Mouse (Mus musculus) stomach, embryonic 14.5 days (tissue): ENCODE results near the gene Palld. TPM values are rescaled to one million over a fixed set of nuclear protein-coding genes. Genes with fewer than 3 reads are reported as not detected.
A peak's percentile ranks its signal among the peaks of the same experiment; 100 is the strongest.

Experiments
- ATAC-seq: fragments of 200-750 bp; cut with Nextera tagmentation; 2 replicates; pipeline ENCODE4 v1.8.0; 2017; ENCODE audit warnings: low read depth, moderate TSS enrichment; ENCODE audit not compliant: insufficient number of reproducible peaks, insufficient read depth, low FRiP score
- H3K27ac ChIP-seq: fragments of 300-500 bp; sonication (generic); 2 replicates; pipeline ENCODE4 v1.5.1; 2014; ENCODE audit warnings: mild to moderate bottlenecking, low read length, moderate library complexity, mixed read lengths
- H3K27me3 ChIP-seq: fragments of 300-500 bp; sonication (generic); 2 replicates; pipeline ENCODE4 v1.6.1; 2014; ENCODE audit warnings: low read length, control low read depth, mixed read lengths; ENCODE audit not compliant: control insufficient read depth, insufficient read depth
- H3K36me3 ChIP-seq: fragments of 300-500 bp; sonication (generic); 2 replicates; pipeline ENCODE4 v1.6.1; 2014; ENCODE audit warnings: mild to moderate bottlenecking, control low read depth, low read length, moderate library complexity, mixed read lengths; ENCODE audit not compliant: control insufficient read depth, insufficient read depth
- H3K4me1 ChIP-seq: fragments of 300-500 bp; sonication (generic); 2 replicates; pipeline ENCODE4 v1.6.1; 2014; ENCODE audit warnings: low read length, control low read depth, mixed read lengths; ENCODE audit not compliant: control insufficient read depth, insufficient read depth
- H3K4me2 ChIP-seq: fragments of 300-500 bp; sonication (generic); replicated peaks from 2 replicates; pipeline ENCODE4 v1.6.1; 2014; ENCODE audit warnings: low read depth, low read length, control low read depth
- H3K4me3 ChIP-seq: fragments of 300-500 bp; sonication (generic); 2 replicates; pipeline ENCODE4 v1.5.1; 2014; ENCODE audit warnings: low read depth, low read length, control low read depth
- H3K9ac ChIP-seq: fragments of 300-500 bp; sonication (generic); replicated peaks from 2 replicates; pipeline ENCODE4 v1.6.1; 2014; ENCODE audit warnings: low read depth, mild to moderate bottlenecking, control low read depth, low read length, moderate library complexity, mixed read lengths
- H3K9me3 ChIP-seq: fragments of 300-500 bp; sonication (generic); 2 replicates; pipeline ENCODE4 v1.6.1; 2016; ENCODE audit warnings: low read depth, low read length, control low read depth; ENCODE audit not compliant: control insufficient read depth
- WGBS: fragments of 180-500 bp; shearing (Covaris S2); extraction: QIAGEN DNeasy Blood & Tissue Kit; methylation state at CpG from one replicate; pipeline ENCODE4 v1.1.7; 2014; 5-methylcytosine and 5-hydroxymethylcytosine counted together
- polyA plus RNA-seq: library from polyadenylated mRNA; unstranded; fragments of >200 nt; fragmentation: Nextera tagmentation; extraction: Ambion mirVana; gene quantifications from 2 replicates; pipeline ENCODE4 v1.2.1, GENCODE M21; 2014

Palld gene
- polyA plus RNA-seq, 1 experiment from 2014 or later: 91.0 TPM

- H3K9ac ChIP-seq: no peak overlapping the region
- H3K4me2 ChIP-seq: no peak overlapping the region
- H3K27me3 ChIP-seq: no peaks in the 10 kb centered on the region
- no peak overlapping the region for H3K27ac ChIP-seq
- H3K4me1 ChIP-seq: 0 out of 2 replicates have a peak, but pooled peaks cover 8% of the 10 kb centered on the region
- ATAC-seq: no peak
- no peaks in the 10 kb centered on the region for H3K9me3 ChIP-seq
- H3K4me3 ChIP-seq: no peak overlapping the region
- no peaks in the 10 kb centered on the region for H3K36me3 ChIP-seq
- 61% methylated on average over 8 of the region's 8 CpGs for WGBS
These were observed 200.4 kb downstream of the Palld start for GRCm38 (mm10) chr8:61702122-61702521.

GRCm38 (mm10) chr8:61700932-61701681 is 201.4 kb downstream of the Palld start:
- Histone ChIP-seq H3K9me3 (no peaks in the 10 kb centered on the region), H3K4me2 (no peak overlapping the region), H3K4me3 (no peak overlapping the region), H3K27me3 (no peaks in the 10 kb centered on the region), H3K4me1 (0 out of 2 replicates have a peak, but pooled peaks cover 8% of the 10 kb centered on the region), H3K36me3 (no peaks in the 10 kb centered on the region), H3K27ac (no peak overlapping the region), H3K9ac (no peak overlapping the region)
- ATAC-seq: no peak
- WGBS: 68% methylated on average over 9 of the region's 9 CpGs

- Histone ChIP-seq H3K27me3 (no peaks in the 10 kb centered on the region), H3K27ac (no peak overlapping the region), H3K9me3 (no peaks in the 10 kb centered on the region), H3K9ac (no peak overlapping the region), H3K4me3 (no peak overlapping the region), H3K4me2 (no peak overlapping the region), H3K4me1 (0 out of 2 replicates have a peak, but pooled peaks cover 8% of the 10 kb centered on the region), H3K36me3 (no peaks in the 10 kb centered on the region)
- 97% methylated on average over 1 of the region's 1 CpGs for WGBS
- ATAC-seq: no peak
These were observed 202.2 kb downstream of the Palld start for GRCm38 (mm10) chr8:61700298-61700697.

- no peaks in the 10 kb centered on the region for H3K36me3 ChIP-seq
- no peak overlapping the region for H3K4me3 ChIP-seq
- WGBS: 78% methylated on average over 2 of the region's 2 CpGs
- no peak for ATAC-seq
- H3K27me3 ChIP-seq: no peaks in the 10 kb centered on the region
- 0 out of 2 replicates have a peak, but pooled peaks cover 8% of the 10 kb centered on the region for H3K4me1 ChIP-seq
- H3K9ac ChIP-seq: no peak overlapping the region
- no peaks in the 10 kb centered on the region for H3K9me3 ChIP-seq
- H3K4me2 ChIP-seq: no peak overlapping the region
- H3K27ac ChIP-seq: no peak overlapping the region
These were observed 203.5 kb downstream of the Palld start for GRCm38 (mm10) chr8:61698959-61699358.

GRCm38 (mm10) chr8:61697728-61698385 is 204.6 kb downstream of the Palld start:
- Histone ChIP-seq H3K4me3 (no peak overlapping the region), H3K27ac (peak overlapping the region; percentile 13; the same call in 1 of the 2 replicates), H3K4me2 (no peak overlapping the region), H3K27me3 (no peaks in the 10 kb centered on the region), H3K4me1 (0 out of 2 replicates have a peak, but pooled peaks cover 5% of the 10 kb centered on the region), H3K36me3 (no peaks in the 10 kb centered on the region), H3K9me3 (no peaks in the 10 kb centered on the region), H3K9ac (no peak overlapping the region)
- ATAC-seq: peak; percentile 63; the same call in 1 of the 2 replicates
- 45% methylated on average over 7 of the region's 7 CpGs for WGBS

GRCm38 (mm10) chr8:61696846-61697455 is 205.5 kb downstream of the Palld start:
- Histone ChIP-seq H3K36me3 (no peaks in the 10 kb centered on the region), H3K4me2 (no peak overlapping the region), H3K9ac (no peak overlapping the region), H3K27ac (no peak overlapping the region), H3K9me3 (no peaks in the 10 kb centered on the region), H3K4me1 (0 out of 2 replicates have a peak, but pooled peaks cover 4% of the 10 kb centered on the region), H3K27me3 (no peaks in the 10 kb centered on the region), H3K4me3 (no peak overlapping the region)
- no peak for ATAC-seq
- WGBS: 88% methylated on average over 2 of the region's 2 CpGs

GRCm38 (mm10) chr8:61695416-61695815 is 207.1 kb downstream of the Palld start:
- Histone ChIP-seq H3K4me1 (0 out of 2 replicates have a peak, but pooled peaks cover 4% of the 10 kb centered on the region), H3K27me3 (no peaks in the 10 kb centered on the region), H3K27ac (no peak overlapping the region), H3K4me3 (no peak overlapping the region), H3K9ac (no peak overlapping the region), H3K36me3 (no peaks in the 10 kb centered on the region), H3K4me2 (no peak overlapping the region), H3K9me3 (no peaks in the 10 kb centered on the region)
- WGBS: 37% methylated on average over 1 of the region's 1 CpGs
- ATAC-seq: no peak

GRCm38 (mm10) chr8:61692866-61693265 is 209.6 kb downstream of the Palld start:
- no peaks in the 10 kb centered on the region for H3K36me3 ChIP-seq
- H3K27ac ChIP-seq: no peak overlapping the region
- no peak overlapping the region for H3K4me2 ChIP-seq
- no peak for ATAC-seq
- 0 out of 2 replicates have a peak, but pooled peaks cover 4% of the 10 kb centered on the region for H3K4me1 ChIP-seq
- H3K4me3 ChIP-seq: no peak overlapping the region
- no peaks in the 10 kb centered on the region for H3K9me3 ChIP-seq
- no peak overlapping the region for H3K9ac ChIP-seq
- 72% methylated on average over 4 of the region's 4 CpGs for WGBS
- no peaks in the 10 kb centered on the region for H3K27me3 ChIP-seq
